19 mouse cellular contexts compared by ENCODE assay signal in genomic region chr2:106383415-106384285, GRCm38 (mm10).
DNase-seq lines count a peak whose midpoint lies in the region; ATAC-seq and TF ChIP-seq lines count a peak whose summit lies in the region.
"Had no signal": no experiment of that assay in that cellular context is flagged by ENCODE, and none has a peak within 500 bp of the region (broad histone marks: within the 10 kb centered on the region; RNA-seq: fewer than 3 reads in every experiment).

No protein-coding gene starts in this region.

- no peak for TF ChIP-seq CTCF in forebrain, postnatal 0 days (IDR thresholded peaks at IDR 0.05; ENCODE audit: low read depth)

- no peak overlapping the region for H3K9ac ChIP-seq in forebrain, postnatal 0 days
- no peak overlapping the region for H3K9ac ChIP-seq in forebrain, embryonic 15.5 days (replicated peaks)
- no peak overlapping the region for H3K9ac ChIP-seq in lung, embryonic 16.5 days (ENCODE audit: low read length)
- H3K9ac ChIP-seq: embryonic facial prominence, embryonic 13.5 days; forebrain, embryonic 12.5 days; heart, embryonic 15.5 days; hindbrain, embryonic 12.5 days; liver, postnatal 0 days; midbrain, embryonic 15.5 days; neural tube, embryonic 13.5 days had no signal

- no peak overlapping the region for H3K4me2 ChIP-seq in forebrain, postnatal 0 days (ENCODE audit: low read depth)
- H3K4me2 ChIP-seq in forebrain, embryonic 15.5 days (replicated peaks): no peak overlapping the region
- no peak overlapping the region for H3K4me2 ChIP-seq in lung, embryonic 16.5 days (ENCODE audit: low read depth, low read length)
- H3K4me2 ChIP-seq: embryonic facial prominence, embryonic 13.5 days; forebrain, embryonic 12.5 days; heart, embryonic 15.5 days; hindbrain, embryonic 12.5 days; midbrain, embryonic 15.5 days; neural tube, embryonic 13.5 days had no signal

- no peaks in the 10 kb centered on the region for H3K9me3 ChIP-seq in forebrain, postnatal 0 days (ENCODE audit: low read length)
- H3K9me3 ChIP-seq in forebrain, embryonic 15.5 days: no peaks in the 10 kb centered on the region
- H3K9me3 ChIP-seq in lung, embryonic 16.5 days (ENCODE audit: control insufficient read depth, low read length): no peaks in the 10 kb centered on the region
- H3K9me3 ChIP-seq: embryonic facial prominence, embryonic 13.5 days; forebrain, embryonic 12.5 days; heart, embryonic 15.5 days; hindbrain, embryonic 12.5 days; midbrain, embryonic 15.5 days; neural tube, embryonic 13.5 days had no signal

- no peak for ATAC-seq in forebrain, postnatal 0 days
- no peak for ATAC-seq in forebrain, embryonic 15.5 days (replicated peaks)
- 0 out of 2 replicates have a peak, but pooled peaks have one; percentile 17 for ATAC-seq in lung, embryonic 16.5 days (ENCODE audit: low read depth)
- ATAC-seq: liver, postnatal 0 days; midbrain, embryonic 15.5 days; Patski had no signal

- DNase-seq in forebrain, postnatal 0 days: peak; percentile 1
- DNase-seq in lung, postnatal 4 days: no peak
- peak; percentile 51 for DNase-seq in cerebellum, adult 8-10 months
- peak; percentile 6 for DNase-seq in telencephalon, adult 2 months (ENCODE audit: low read depth, low spot score)
- no peak for DNase-seq in testis, postnatal 10 days (ENCODE audit: low spot score)
- DNase-seq: B cell, adult 2 months; kidney, adult 18-20 months; kidney, postnatal 4 days; liver, postnatal 0 days; thymus, postnatal 25 days had no signal

- H3K36me3 ChIP-seq in forebrain, postnatal 0 days (ENCODE audit: insufficient read depth): no peaks in the 10 kb centered on the region
- no peaks in the 10 kb centered on the region for H3K36me3 ChIP-seq in forebrain, embryonic 15.5 days
- no peaks in the 10 kb centered on the region for H3K36me3 ChIP-seq in lung, embryonic 16.5 days (ENCODE audit: control insufficient read depth, insufficient read depth, low read length)
- H3K36me3 ChIP-seq: embryonic facial prominence, embryonic 13.5 days; forebrain, embryonic 12.5 days; heart, embryonic 15.5 days; hindbrain, embryonic 12.5 days; midbrain, embryonic 15.5 days; neural tube, embryonic 13.5 days had no signal

- no peaks in the 10 kb centered on the region for H3K27me3 ChIP-seq in forebrain, postnatal 0 days (ENCODE audit: insufficient read depth, low read length)
- no peaks in the 10 kb centered on the region for H3K27me3 ChIP-seq in forebrain, embryonic 15.5 days
- H3K27me3 ChIP-seq in lung, embryonic 16.5 days (ENCODE audit: control insufficient read depth, insufficient read depth, low read depth, low read length): no peaks in the 10 kb centered on the region
- H3K27me3 ChIP-seq: embryonic facial prominence, embryonic 13.5 days; forebrain, embryonic 12.5 days; heart, embryonic 15.5 days; midbrain, embryonic 15.5 days; neural tube, embryonic 13.5 days; Patski had no signal

- no peak overlapping the region for H3K27ac ChIP-seq in forebrain, postnatal 0 days (ENCODE audit: low read depth, low read length)
- H3K27ac ChIP-seq in forebrain, embryonic 15.5 days (replicated peaks): no peak overlapping the region
- H3K27ac ChIP-seq in lung, embryonic 16.5 days (ENCODE audit: low read length): no peak overlapping the region
- H3K27ac ChIP-seq: embryonic facial prominence, embryonic 13.5 days; forebrain, embryonic 12.5 days; heart, embryonic 15.5 days; hindbrain, embryonic 12.5 days; midbrain, embryonic 15.5 days; neural tube, embryonic 13.5 days had no signal

- 55% methylated on average over 14 of the region's 14 CpGs for WGBS in forebrain, postnatal 0 days
- 64% methylated on average over 14 of the region's 14 CpGs for WGBS in forebrain, embryonic 15.5 days
- WGBS in lung, embryonic 16.5 days: 56% methylated on average over 14 of the region's 14 CpGs

- no peaks in the 10 kb centered on the region for H3K4me1 ChIP-seq in forebrain, postnatal 0 days (ENCODE audit: insufficient read depth)
- H3K4me1 ChIP-seq in forebrain, embryonic 15.5 days: 0 out of 2 replicates have a peak, but pooled peaks cover 3% of the 10 kb centered on the region
- no peaks in the 10 kb centered on the region for H3K4me1 ChIP-seq in lung, embryonic 16.5 days (replicated peaks; ENCODE audit: control insufficient read depth, insufficient read depth, low read length)
- H3K4me1 ChIP-seq: embryonic facial prominence, embryonic 13.5 days; forebrain, embryonic 12.5 days; heart, embryonic 15.5 days; hindbrain, embryonic 12.5 days; midbrain, embryonic 15.5 days; neural tube, embryonic 13.5 days had no signal

- H3K4me3 ChIP-seq in forebrain, postnatal 0 days (ENCODE audit: low read depth, low read length): no peak overlapping the region
- H3K4me3 ChIP-seq in forebrain, embryonic 15.5 days: no peak overlapping the region
- no peak overlapping the region for H3K4me3 ChIP-seq in lung, embryonic 16.5 days (ENCODE audit: low read length)
- H3K4me3 ChIP-seq: embryonic facial prominence, embryonic 13.5 days; forebrain, embryonic 12.5 days; heart, embryonic 15.5 days; hindbrain, embryonic 12.5 days; midbrain, embryonic 15.5 days; neural tube, embryonic 13.5 days had no signal

Comparison
In these comparisons a context has a peak if more than half of its experiments do, and no peak if none do; other contexts are left out.
1. DNase-seq: peak in forebrain, postnatal 0 days (single experiment), cerebellum, adult 8-10 months (single experiment) and telencephalon, adult 2 months (single experiment); none in lung, postnatal 4 days (0 of 2) and testis, postnatal 10 days (single experiment).